Mouse (Mus musculus): ENCODE results near the gene Kcnj9. TPM values are rescaled to one million over a fixed set of nuclear protein-coding genes. Genes with fewer than 3 reads are reported as not detected.

The Kcnj9 gene
- polyA plus RNA-seq, 2 experiments, result 0.01 TPM; not detected in 1

DNA sequence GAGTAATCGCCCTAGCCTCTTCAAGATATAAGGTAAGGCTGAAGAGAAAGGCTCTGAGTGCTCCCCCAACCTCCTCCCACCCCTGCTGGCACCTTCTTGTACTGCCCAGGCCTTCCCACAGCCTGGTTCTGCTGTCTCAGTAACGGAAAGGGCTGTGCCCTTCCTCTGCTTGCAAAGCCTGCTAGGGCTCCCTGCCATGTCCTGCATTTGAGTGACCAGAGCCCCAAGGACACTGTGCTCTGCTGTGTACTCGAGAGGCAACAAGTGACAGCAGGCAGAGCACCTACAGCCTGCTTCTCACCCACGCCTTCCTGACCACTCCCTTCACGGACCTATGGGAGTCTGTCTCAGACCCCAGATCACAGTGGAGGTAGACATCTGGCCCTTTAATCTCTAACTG, 28.9 kb downstream of the Kcnj9 start:
- DNase-seq (ENCODE audit: low spot score) (no peak), ATAC-seq (ENCODE audit: low FRiP score, low read depth) (no peak)
- Histone ChIP-seq H3K27ac (replicated peaks; ENCODE audit: low read depth, low read length) (no peak overlapping the region), H3K9ac (ENCODE audit: low read depth, low read length, severe bottlenecking) (no peak overlapping the region), H3K27me3 (ENCODE audit: control insufficient read depth, insufficient read depth, low read length) (no peaks in the 10 kb centered on the region), H3K4me3 (replicated peaks; ENCODE audit: low read length) (no peak overlapping the region), H3K4me1 (ENCODE audit: control insufficient read depth, insufficient read depth, low read length) (peaks cover 35% of the 10 kb centered on the region), H3K9me3 (ENCODE audit: control insufficient read depth, low read length) (no peaks in the 10 kb centered on the region), H3K4me2 (replicated peaks; ENCODE audit: low read depth, low read length, severe bottlenecking) (no peak overlapping the region), H3K36me3 (ENCODE audit: control insufficient read depth, insufficient read depth, low read length) (no peaks in the 10 kb centered on the region)
- 61% methylated on average over 5 of the region's 5 CpGs for WGBS
- TF ChIP-seq POLR2A (IDR thresholded peaks at IDR 0.05; ENCODE audit: borderline replicate concordance, extremely low read depth, insufficient read depth, insufficient read length), result no peak

- Histone ChIP-seq H3K27me3 (ENCODE audit: control insufficient read depth, insufficient read depth, low read length) (no peaks in the 10 kb centered on the region), H3K36me3 (ENCODE audit: control insufficient read depth, insufficient read depth, low read length) (no peaks in the 10 kb centered on the region), H3K9ac (ENCODE audit: low read depth, low read length, severe bottlenecking) (no peak overlapping the region), H3K9me3 (ENCODE audit: control insufficient read depth, low read length) (no peaks in the 10 kb centered on the region), H3K27ac (replicated peaks; ENCODE audit: low read depth, low read length) (no peak overlapping the region), H3K4me3 (replicated peaks; ENCODE audit: low read length) (no peak overlapping the region), H3K4me1 (ENCODE audit: control insufficient read depth, insufficient read depth, low read length) (peaks cover 35% of the 10 kb centered on the region), H3K4me2 (replicated peaks; ENCODE audit: low read depth, low read length, severe bottlenecking) (no peak overlapping the region)
- TF ChIP-seq POLR2A (IDR thresholded peaks at IDR 0.05; ENCODE audit: borderline replicate concordance, extremely low read depth, insufficient read depth, insufficient read length), result no peak
- no peak for ATAC-seq (ENCODE audit: low FRiP score, low read depth)
- DNase-seq (ENCODE audit: low spot score), result no peak
- 52% methylated on average over 7 of the region's 7 CpGs for WGBS
Measured at GRCm38 (mm10) chr1:172299528-172299927, 29.6 kb downstream of the Kcnj9 start.

DNA sequence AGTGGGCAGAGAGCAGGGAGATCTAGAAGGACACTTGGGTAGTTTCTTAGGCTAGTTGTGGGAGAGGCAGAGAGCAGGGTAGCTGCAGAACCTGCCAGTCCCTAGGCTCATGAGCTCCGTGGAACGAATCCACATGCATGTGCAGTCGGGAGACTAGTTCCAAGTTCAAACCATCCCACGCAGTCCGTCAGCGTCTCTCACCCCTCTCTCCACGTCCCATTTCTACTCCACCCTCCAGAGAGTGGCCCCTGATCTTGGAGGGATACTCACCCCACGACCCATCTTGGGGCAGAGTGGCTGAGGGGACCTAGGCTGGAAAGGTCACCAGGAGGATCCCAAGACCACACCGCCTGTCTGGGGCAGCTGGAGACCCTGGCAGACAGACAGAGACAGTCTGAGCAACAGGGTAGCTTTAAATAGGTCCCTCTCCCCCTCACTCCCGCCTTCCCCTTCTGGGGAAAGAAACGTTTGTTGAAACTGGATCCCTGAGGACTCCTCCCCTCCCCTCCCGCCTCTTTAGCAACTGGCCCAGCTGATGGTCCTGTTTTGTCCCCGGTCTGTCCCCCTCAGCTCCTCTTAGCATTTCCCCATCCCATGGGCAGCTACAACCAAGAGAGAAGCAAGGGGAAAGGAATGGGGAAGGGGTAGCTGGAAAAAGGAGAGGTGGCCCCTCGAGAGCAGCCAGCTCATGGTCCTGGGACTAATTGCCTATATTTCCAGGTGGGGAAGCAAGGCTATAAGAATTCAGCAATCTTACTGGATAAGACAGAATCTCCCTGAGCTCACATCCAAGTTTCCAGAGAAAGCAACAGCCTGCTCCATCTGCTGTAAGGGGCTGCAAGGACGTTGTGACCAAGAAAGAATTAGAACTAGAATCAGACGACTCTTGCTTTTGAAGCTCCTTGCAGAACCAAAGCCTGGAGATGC, 31.2 kb downstream of the Kcnj9 start, which contains the start of gene Atp1a2:
Gene Atp1a2, minus strand, starts transcription at position 454 of the 927 bp plus-strand sequence.
- WGBS, result 9% methylated on average over 16 of the region's 16 CpGs
- Histone ChIP-seq H3K27ac (replicated peaks; ENCODE audit: low read depth, low read length) (peak within 1 kb of the TSS; percentile 59), H3K4me3 (replicated peaks; ENCODE audit: low read length) (peak within 1 kb of the TSS; percentile 21), H3K4me2 (replicated peaks; ENCODE audit: low read depth, low read length, severe bottlenecking) (peak within 1 kb of the TSS; percentile 37), H3K9ac (ENCODE audit: low read depth, low read length, severe bottlenecking) (peak within 1 kb of the TSS; percentile 40), H3K4me1 (ENCODE audit: control insufficient read depth, insufficient read depth, low read length) (peaks cover 35% of the 10 kb centered on the region), H3K27me3 (ENCODE audit: control insufficient read depth, insufficient read depth, low read length) (no peaks in the 10 kb centered on the region), H3K36me3 (ENCODE audit: control insufficient read depth, insufficient read depth, low read length) (no peaks in the 10 kb centered on the region), H3K9me3 (ENCODE audit: control insufficient read depth, low read length) (no peaks in the 10 kb centered on the region)
- DNase-seq (ENCODE audit: low spot score) (peak; percentile 55), ATAC-seq (ENCODE audit: low FRiP score, low read depth) (peak; percentile 71)
- TF ChIP-seq POLR2A (IDR thresholded peaks at IDR 0.05; ENCODE audit: borderline replicate concordance, extremely low read depth, insufficient read depth, insufficient read length), result no peak

GRCm38 (mm10) chr1:172296816-172297510, 32.2 kb downstream of the Kcnj9 start:
- Histone ChIP-seq H3K9ac (ENCODE audit: low read depth, low read length, severe bottlenecking) (peak overlapping the region; percentile 40), H3K4me1 (ENCODE audit: control insufficient read depth, insufficient read depth, low read length) (peaks cover 35% of the 10 kb centered on the region), H3K4me3 (replicated peaks; ENCODE audit: low read length) (peak overlapping the region; percentile 21), H3K27me3 (ENCODE audit: control insufficient read depth, insufficient read depth, low read length) (no peaks in the 10 kb centered on the region), H3K27ac (replicated peaks; ENCODE audit: low read depth, low read length) (peak overlapping the region; percentile 59; the same call in 1 of the 2 replicates), H3K36me3 (ENCODE audit: control insufficient read depth, insufficient read depth, low read length) (no peaks in the 10 kb centered on the region), H3K4me2 (replicated peaks; ENCODE audit: low read depth, low read length, severe bottlenecking) (peak overlapping the region; percentile 37), H3K9me3 (ENCODE audit: control insufficient read depth, low read length) (no peaks in the 10 kb centered on the region)
- no peak for DNase-seq (ENCODE audit: low spot score)
- no peak for ATAC-seq (ENCODE audit: low FRiP score, low read depth)
- WGBS, result 81% methylated on average over 6 of the region's 6 CpGs
- no peak for TF ChIP-seq POLR2A (IDR thresholded peaks at IDR 0.05; ENCODE audit: borderline replicate concordance, extremely low read depth, insufficient read depth, insufficient read length)

- Histone ChIP-seq H3K27ac (replicated peaks; ENCODE audit: low read depth, low read length) (peak overlapping the region; percentile 53), H3K27me3 (ENCODE audit: control insufficient read depth, insufficient read depth, low read length) (no peaks in the 10 kb centered on the region), H3K36me3 (ENCODE audit: control insufficient read depth, insufficient read depth, low read length) (no peaks in the 10 kb centered on the region), H3K4me1 (ENCODE audit: control insufficient read depth, insufficient read depth, low read length) (peaks cover 30% of the 10 kb centered on the region), H3K4me2 (replicated peaks; ENCODE audit: low read depth, low read length, severe bottlenecking) (peak overlapping the region; percentile 37), H3K4me3 (replicated peaks; ENCODE audit: low read length) (no peak overlapping the region), H3K9ac (ENCODE audit: low read depth, low read length, severe bottlenecking) (no peak overlapping the region), H3K9me3 (ENCODE audit: control insufficient read depth, low read length) (no peaks in the 10 kb centered on the region)
- no peak for TF ChIP-seq POLR2A (IDR thresholded peaks at IDR 0.05; ENCODE audit: borderline replicate concordance, extremely low read depth, insufficient read depth, insufficient read length)
- ATAC-seq (ENCODE audit: low FRiP score, low read depth) (peak; percentile 41), DNase-seq (ENCODE audit: low spot score) (peak; percentile 30)
- WGBS, result 19% methylated on average over 4 of the region's 4 CpGs
Measured at GRCm38 (mm10) chr1:172295751-172296197, 33.3 kb downstream of the Kcnj9 start.
